Mouse (Mus musculus): ENCODE data around the gene Sema5a.

DNA sequence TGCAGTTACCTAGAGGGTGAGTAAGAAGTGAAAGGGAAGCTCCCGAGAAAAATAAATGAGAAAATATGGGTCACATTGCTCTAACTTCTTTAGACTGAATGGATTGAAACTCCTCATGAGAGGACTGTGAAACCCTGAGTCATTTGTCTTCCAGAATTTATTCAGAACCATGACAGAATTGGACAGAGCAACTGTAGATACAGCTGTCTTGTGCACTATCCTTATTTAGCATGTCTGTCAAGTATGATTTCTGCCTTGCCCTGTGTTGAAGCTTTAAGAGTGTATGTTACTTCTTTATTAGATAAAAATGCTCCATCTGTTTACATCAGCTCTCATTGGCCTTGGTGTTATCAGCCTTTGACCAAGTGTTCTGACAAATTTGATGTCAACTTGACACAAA lies 243.4 kb downstream of the Sema5a start:
- TF ChIP-seq TAL1 (IDR thresholded peaks at IDR 0.05; ENCODE audit: low read length) (no peak), GATA1 (IDR thresholded peaks at IDR 0.05; ENCODE audit: low read length) (no peak)
